Mouse (Mus musculus) thymus, adult 2 months (tissue): Measurements from ENCODE around the gene Gm43518.

ENCODE experiments used
- CTCF ChIP-seq: fragments of 200-500 bp; IDR thresholded peaks from 2 replicates; pipeline ENCODE4 v1.5.1; 2012; ENCODE audit warnings: mild to moderate bottlenecking, control low read depth, low read length, moderate library complexity, borderline replicate concordance; ENCODE audit not compliant: control insufficient read depth, poor library complexity, insufficient read depth; ENCODE audit errors: extremely low read depth
- POLR2A ChIP-seq: fragments of 200-500 bp; IDR thresholded peaks from 2 replicates; pipeline ENCODE4 v1.6.1; 2012; ENCODE audit warnings: mild to moderate bottlenecking, low read length, control low read depth, moderate library complexity; ENCODE audit not compliant: control insufficient read depth, poor library complexity, insufficient read depth; ENCODE audit errors: extremely low read depth

GRCm38 (mm10) chr5:123922112-123922511 lies 5.1 kb upstream of the Gm43518 start:
- TF ChIP-seq POLR2A: no peak
- no peak for TF ChIP-seq CTCF
